Mouse (Mus musculus) stomach, postnatal 0 days (tissue): ENCODE data around the gene Cacng1. TPM values are rescaled to one million over a fixed set of nuclear protein-coding genes. Genes with fewer than 3 reads are reported as not detected.

Experiments used
- ATAC-seq: fragments of 200-750 bp; cut with Nextera tagmentation; 2 replicates; pipeline ENCODE4 v1.8.0; 2017; ENCODE audit not compliant: low FRiP score, low TSS enrichment
- DNase-seq: peaks from one replicate; pipeline ENCODE4 v3.0.0-alpha.2; 2016; ENCODE audit warnings: low spot score
- H3K27ac ChIP-seq: fragments of 300-500 bp; sonication (generic); replicated peaks from 2 replicates; pipeline ENCODE4 v1.5.1; 2014; ENCODE audit warnings: mild to moderate bottlenecking, control low read depth
- H3K27me3 ChIP-seq: fragments of 300-500 bp; sonication (generic); 2 replicates; pipeline ENCODE4 v1.6.1; 2014; ENCODE audit warnings: low read length; ENCODE audit not compliant: control insufficient read depth, insufficient read depth
- H3K36me3 ChIP-seq: fragments of 300-500 bp; sonication (generic); 2 replicates; pipeline ENCODE4 v1.6.1; 2014; ENCODE audit warnings: low read length, mixed read lengths; ENCODE audit not compliant: control insufficient read depth, insufficient read depth
- H3K4me1 ChIP-seq: fragments of 300-500 bp; sonication (generic); replicated peaks from 2 replicates; pipeline ENCODE4 v1.6.1; 2014; ENCODE audit warnings: antibody characterized with exemption; ENCODE audit not compliant: control insufficient read depth, insufficient read depth
- H3K4me2 ChIP-seq: fragments of 300-500 bp; sonication (generic); replicated peaks from 2 replicates; pipeline ENCODE4 v1.6.1; 2014; ENCODE audit warnings: low read depth, mild to moderate bottlenecking, control low read depth, moderate library complexity
- H3K4me3 ChIP-seq: fragments of 300-500 bp; sonication (generic); 2 replicates; pipeline ENCODE4 v1.5.1; 2014; ENCODE audit warnings: low read depth, low read length, control low read depth
- H3K9ac ChIP-seq: fragments of 300-500 bp; sonication (generic); 2 replicates; pipeline ENCODE4 v1.6.1; 2014; ENCODE audit warnings: mild to moderate bottlenecking, low read length, control low read depth, mixed read lengths
- H3K9me3 ChIP-seq: fragments of 300-500 bp; sonication (generic); 2 replicates; pipeline ENCODE4 v1.6.1; 2016; ENCODE audit warnings: low read length; ENCODE audit not compliant: control insufficient read depth
- CTCF ChIP-seq: IDR thresholded peaks from 2 replicates; pipeline ENCODE4 v1.5.1; 2016; ENCODE audit warnings: antibody characterized with exemption, low read depth, mild to moderate bottlenecking, moderate library complexity
- EP300 ChIP-seq: optimal IDR thresholded peaks from 2 replicates; pipeline ENCODE3; 2016; ENCODE audit warnings: antibody characterized with exemption
- WGBS: fragments of 180-500 bp; shearing (Covaris S2); extraction: QIAGEN DNeasy Blood & Tissue Kit; methylation state at CpG from one replicate; pipeline ENCODE4 v1.1.7; 2014; 5-methylcytosine and 5-hydroxymethylcytosine counted together
- polyA plus RNA-seq: library from polyadenylated mRNA; unstranded; fragments of >200 nt; fragmentation: Nextera tagmentation; extraction: Ambion mirVana; gene quantifications from 2 replicates; pipeline ENCODE4 v1.2.1, GENCODE M21; 2015

The Cacng1 gene
- polyA plus RNA-seq, 1 experiment from 2014 or later: 0.22 TPM

- no peaks in the 10 kb centered on the region for H3K4me1 ChIP-seq
- no peak overlapping the region for H3K27ac ChIP-seq
- ATAC-seq: no peak
- no peaks in the 10 kb centered on the region for H3K36me3 ChIP-seq
- no peak for DNase-seq
- H3K4me2 ChIP-seq: no peak overlapping the region
- H3K9ac ChIP-seq: no peak overlapping the region
- TF ChIP-seq EP300: no peak
- TF ChIP-seq CTCF: no peak
- no peaks in the 10 kb centered on the region for H3K27me3 ChIP-seq
- 75% methylated on average over 4 of the region's 4 CpGs for WGBS
- no peak overlapping the region for H3K4me3 ChIP-seq
- no peaks in the 10 kb centered on the region for H3K9me3 ChIP-seq
Observed at GRCm38 (mm10) chr11:107730940-107731339, 14.6 kb upstream of the Cacng1 start.

- TF ChIP-seq EP300 (no peak), CTCF (no peak)
- no peak overlapping the region for H3K27ac ChIP-seq
- 78% methylated on average over 7 of the region's 7 CpGs for WGBS
- no peaks in the 10 kb centered on the region for H3K36me3 ChIP-seq
- H3K4me2 ChIP-seq: no peak overlapping the region
- H3K9me3 ChIP-seq: no peaks in the 10 kb centered on the region
- H3K4me3 ChIP-seq: no peak overlapping the region
- no peak overlapping the region for H3K9ac ChIP-seq
- ATAC-seq (no peak), DNase-seq (no peak)
- H3K4me1 ChIP-seq: no peaks in the 10 kb centered on the region
- H3K27me3 ChIP-seq: no peaks in the 10 kb centered on the region
Observed at GRCm38 (mm10) chr11:107729141-107729540, 12.8 kb upstream of the Cacng1 start.

- H3K4me3 ChIP-seq: no peak overlapping the region
- no peak overlapping the region for H3K27ac ChIP-seq
- no peaks in the 10 kb centered on the region for H3K36me3 ChIP-seq
- TF ChIP-seq EP300 (no peak), CTCF (no peak)
- no peaks in the 10 kb centered on the region for H3K9me3 ChIP-seq
- DNase-seq (no peak), ATAC-seq (no peak)
- H3K4me2 ChIP-seq: no peak overlapping the region
- no peaks in the 10 kb centered on the region for H3K27me3 ChIP-seq
- WGBS: 83% methylated on average over 13 of the region's 13 CpGs
- no peaks in the 10 kb centered on the region for H3K4me1 ChIP-seq
- H3K9ac ChIP-seq: no peak overlapping the region
Observed at GRCm38 (mm10) chr11:107728073-107728863, 11.9 kb upstream of the Cacng1 start.

GRCm38 (mm10) chr11:107724603-107725002 is 8.3 kb upstream of the Cacng1 start:
- Histone ChIP-seq H3K27me3 (no peaks in the 10 kb centered on the region), H3K27ac (no peak overlapping the region), H3K4me2 (no peak overlapping the region), H3K4me3 (no peak overlapping the region), H3K9ac (no peak overlapping the region), H3K9me3 (no peaks in the 10 kb centered on the region), H3K36me3 (no peaks in the 10 kb centered on the region), H3K4me1 (no peaks in the 10 kb centered on the region)
- no peak for DNase-seq
- TF ChIP-seq EP300 (no peak), CTCF (no peak)
- no peak for ATAC-seq
- WGBS: 79% methylated on average over 8 of the region's 8 CpGs

GRCm38 (mm10) chr11:107721057-107721456 is 4.7 kb upstream of the Cacng1 start:
- Histone ChIP-seq H3K9me3 (no peaks in the 10 kb centered on the region), H3K27ac (no peak overlapping the region), H3K4me2 (no peak overlapping the region), H3K36me3 (no peaks in the 10 kb centered on the region), H3K4me3 (no peak overlapping the region), H3K27me3 (no peaks in the 10 kb centered on the region), H3K9ac (no peak overlapping the region), H3K4me1 (no peaks in the 10 kb centered on the region)
- DNase-seq: no peak
- no peak for ATAC-seq
- 76% methylated on average over 7 of the region's 7 CpGs for WGBS
- no peak for TF ChIP-seq EP300
- TF ChIP-seq CTCF: no peak

GRCm38 (mm10) chr11:107720264-107721021 is 4.1 kb upstream of the Cacng1 start:
- H3K27ac ChIP-seq: no peak overlapping the region

More at GRCm38 (mm10) chr11:107720264-107721021, 4.1 kb upstream of the Cacng1 start:
- ATAC-seq: no peak
- no peak overlapping the region for H3K9ac ChIP-seq
- no peak overlapping the region for H3K4me2 ChIP-seq
- no peaks in the 10 kb centered on the region for H3K27me3 ChIP-seq
- 75% methylated on average over 9 of the region's 9 CpGs for WGBS
- H3K36me3 ChIP-seq: no peaks in the 10 kb centered on the region
- DNase-seq: no peak
- H3K9me3 ChIP-seq: no peaks in the 10 kb centered on the region
- no peaks in the 10 kb centered on the region for H3K4me1 ChIP-seq
- TF ChIP-seq CTCF (no peak), EP300 (no peak)
- no peak overlapping the region for H3K4me3 ChIP-seq
